Mouse (Mus musculus): ENCODE data around the gene Gm1110. TPM values are rescaled to one million over a fixed set of nuclear protein-coding genes. Genes with fewer than 3 reads are reported as not detected.

The Gm1110 gene
- polyA plus RNA-seq (2017; shearing (Covaris generic)): not detected

DNA sequence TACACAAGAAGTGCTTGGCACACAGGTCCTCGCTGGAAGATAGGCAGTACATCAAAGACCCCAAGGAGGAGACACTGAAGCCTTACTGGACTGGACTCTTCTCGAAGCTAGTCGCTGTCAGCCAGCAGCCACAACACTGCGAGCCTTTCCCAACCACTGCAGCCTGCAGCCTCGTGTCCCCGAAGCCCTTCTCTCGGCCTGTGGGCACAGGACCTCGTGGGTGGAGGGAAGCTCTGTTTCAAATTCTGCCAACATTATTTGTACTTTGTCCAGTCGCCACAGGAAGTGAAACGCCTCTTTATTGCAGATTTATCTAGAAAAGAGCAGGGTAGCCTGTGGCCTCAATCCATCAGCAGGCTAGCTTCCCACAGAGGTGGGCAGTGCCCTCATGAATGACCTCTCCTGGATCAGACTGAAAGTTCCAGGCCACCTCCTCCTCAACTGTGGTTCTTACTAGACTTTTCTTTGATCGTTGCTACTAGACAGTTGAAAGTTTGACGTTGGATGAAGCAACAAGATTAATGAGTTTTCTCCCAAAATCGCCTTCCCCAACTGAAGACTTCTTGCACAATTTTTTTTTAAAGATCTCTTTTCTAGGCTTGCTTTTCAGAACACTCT, at the start of gene Gm1110:
Gene Gm1110 (minus strand): TSS at position 203 of the 618 bp plus-strand sequence.

DNA sequence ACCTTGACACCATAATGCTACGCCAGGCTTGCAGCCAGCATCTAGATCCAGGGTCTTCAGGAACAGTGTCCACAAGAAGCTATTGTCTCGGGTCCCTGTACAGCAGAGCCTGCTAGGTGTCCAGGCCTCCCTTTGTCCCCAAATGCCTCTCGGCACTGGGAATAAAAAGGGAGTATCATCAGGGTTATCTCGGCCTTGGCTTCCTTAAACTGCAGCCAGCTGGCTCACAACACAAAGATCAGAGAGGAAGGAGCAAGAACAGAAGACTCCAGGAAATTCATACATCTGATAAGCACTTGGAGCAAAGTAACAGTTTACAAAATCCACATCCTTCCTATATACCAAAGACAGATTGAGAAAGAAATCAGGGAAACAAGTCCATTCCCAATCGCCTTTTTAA, 62.2 kb downstream of the Gm1110 start, which contains the start of gene Glb1l3:
Gene Glb1l3 (minus strand): TSS at position 140 of the 400 bp plus-strand sequence.

Other genes with a start within 250 kb of the Gm1110 start
- not detected for gene B3gat1, start 189.4 kb downstream of the Gm1110 start, polyA plus RNA-seq (2017; shearing (Covaris generic))
- gene Glb1l2, start 116.6 kb downstream of the Gm1110 start, polyA plus RNA-seq (2017; shearing (Covaris generic)): not detected
- not detected for gene Glb1l3, start 62.2 kb downstream of the Gm1110 start, polyA plus RNA-seq (2017; shearing (Covaris generic))
- gene Acad8, start 76.5 kb upstream of the Gm1110 start, polyA plus RNA-seq (2017; shearing (Covaris generic)): 27.2 TPM
- 45.7 TPM for gene Thyn1, start 76.6 kb upstream of the Gm1110 start, polyA plus RNA-seq (2017; shearing (Covaris generic))
- gene Vps26b, start 107.0 kb upstream of the Gm1110 start, polyA plus RNA-seq (2017; shearing (Covaris generic)): 48.1 TPM
- gene Ncapd3, start 107.1 kb upstream of the Gm1110 start, polyA plus RNA-seq (2017; shearing (Covaris generic)): 41.6 TPM
- 0.32 TPM for gene Jam3, start 232.3 kb upstream of the Gm1110 start, polyA plus RNA-seq (2017; shearing (Covaris generic))